Mouse (Mus musculus): ENCODE measurements around the gene Irf2bpl.

Irf2bpl gene

GRCm38 (mm10) chr12:86885746-86886145, 1.1 kb upstream of the Irf2bpl start:
- no peak for DNase-seq (ENCODE audit: low spot score in 2 of 2)

GRCm38 (mm10) chr12:86885336-86885735, 738 bp upstream of the Irf2bpl start:
- no peak for DNase-seq (ENCODE audit: low spot score in 2 of 2)

GRCm38 (mm10) chr12:86883280-86884196, 1.1 kb downstream of the Irf2bpl start:
- DNase-seq (ENCODE audit: low spot score in 2 of 2) = no peak

DNA sequence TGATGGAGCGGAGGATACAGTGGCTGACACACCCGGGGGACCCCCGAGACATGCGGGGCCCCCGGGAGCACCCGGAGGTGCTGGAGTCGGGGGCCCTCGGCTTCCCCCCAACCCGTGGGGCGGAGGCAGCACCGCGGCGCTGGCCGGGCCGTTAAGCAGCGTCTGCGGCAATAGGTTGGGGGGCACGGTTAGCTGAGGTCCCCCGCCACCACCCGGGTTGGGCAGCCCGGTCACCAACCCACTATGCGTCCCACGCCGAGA, 1.6 kb downstream of the Irf2bpl start:
- DNase-seq (ENCODE audit: low spot score in 2 of 2) = no peak

GRCm38 (mm10) chr12:86882279-86883018, 2.1 kb downstream of the Irf2bpl start:
- DNase-seq (ENCODE audit: low spot score in 2 of 2) = peak in 1 of 2 experiments; percentile 82

- no peak for DNase-seq (ENCODE audit: low spot score in 2 of 2)
These were observed 2.8 kb downstream of the Irf2bpl start for GRCm38 (mm10) chr12:86881809-86882278.

- no peak for DNase-seq (ENCODE audit: low spot score in 2 of 2)
These were observed 4.4 kb downstream of the Irf2bpl start for GRCm38 (mm10) chr12:86880090-86880723.

- no peak for DNase-seq (ENCODE audit: low spot score in 2 of 2)
These were observed 5.0 kb downstream of the Irf2bpl start for GRCm38 (mm10) chr12:86879446-86880085.

DNA sequence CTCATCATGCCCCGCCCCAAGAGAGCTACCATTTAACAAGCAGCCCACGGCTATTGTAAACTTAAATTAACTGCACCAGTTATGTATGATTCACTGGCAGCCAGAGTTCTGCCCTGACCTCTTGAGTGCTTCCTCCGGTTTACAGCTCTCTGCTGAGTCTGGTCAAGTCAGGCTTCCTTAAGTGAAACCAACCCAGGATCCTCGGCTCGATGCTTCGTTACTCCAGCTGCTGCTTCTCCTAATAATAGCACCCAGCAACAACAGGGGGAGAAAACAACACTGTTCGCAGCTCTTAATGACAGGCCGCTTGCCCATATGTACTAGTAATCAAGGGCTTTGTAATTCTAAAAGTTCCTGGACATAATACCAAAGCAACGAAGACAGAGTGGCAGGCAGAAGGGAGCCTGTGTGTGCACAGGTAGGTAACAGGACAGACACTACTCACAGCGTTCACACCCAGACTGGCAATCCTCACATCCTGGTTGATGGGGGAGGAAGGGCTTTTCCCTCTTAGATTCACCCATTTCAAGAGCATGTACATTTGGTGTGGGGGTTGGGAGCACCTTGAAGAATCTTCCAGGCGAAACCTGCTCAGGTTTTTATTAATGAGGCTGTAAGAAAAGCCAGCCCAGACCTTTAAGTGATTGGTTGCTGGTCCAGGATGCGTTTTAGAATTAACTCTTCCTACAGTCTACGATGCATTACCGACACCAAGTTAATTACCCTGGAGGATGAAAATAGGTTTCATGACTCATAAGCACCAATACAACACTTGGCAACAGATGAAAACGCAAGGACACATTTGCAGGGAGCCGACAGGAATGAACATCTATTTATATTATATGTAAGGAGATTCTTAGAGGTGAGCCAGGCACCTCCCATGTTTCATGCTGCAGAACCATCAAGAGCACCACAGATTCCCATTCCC, 5.9 kb downstream of the Irf2bpl start:
- no peak for DNase-seq (ENCODE audit: low spot score in 2 of 2)

DNA sequence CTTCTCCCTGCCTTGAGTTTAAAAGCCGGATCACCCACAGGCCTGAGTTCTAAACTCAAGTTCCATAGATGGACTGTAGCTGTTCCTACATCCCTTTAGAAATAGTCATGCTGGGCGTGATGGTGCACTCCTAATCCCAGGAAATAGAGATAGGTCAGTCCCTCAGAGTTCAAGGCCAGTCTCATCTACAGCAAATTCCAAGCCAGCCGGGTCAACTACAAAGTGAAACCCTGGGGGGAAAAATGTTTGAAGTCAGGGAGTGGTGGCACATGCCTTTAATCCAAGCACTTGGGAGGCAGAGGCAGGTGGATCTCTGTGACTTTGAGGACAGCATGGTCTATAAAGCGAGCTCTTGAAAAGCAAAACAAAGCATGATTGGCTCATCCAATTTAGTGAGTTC, 7.6 kb downstream of the Irf2bpl start:
- no peak for DNase-seq (ENCODE audit: low spot score in 2 of 2)

DNA sequence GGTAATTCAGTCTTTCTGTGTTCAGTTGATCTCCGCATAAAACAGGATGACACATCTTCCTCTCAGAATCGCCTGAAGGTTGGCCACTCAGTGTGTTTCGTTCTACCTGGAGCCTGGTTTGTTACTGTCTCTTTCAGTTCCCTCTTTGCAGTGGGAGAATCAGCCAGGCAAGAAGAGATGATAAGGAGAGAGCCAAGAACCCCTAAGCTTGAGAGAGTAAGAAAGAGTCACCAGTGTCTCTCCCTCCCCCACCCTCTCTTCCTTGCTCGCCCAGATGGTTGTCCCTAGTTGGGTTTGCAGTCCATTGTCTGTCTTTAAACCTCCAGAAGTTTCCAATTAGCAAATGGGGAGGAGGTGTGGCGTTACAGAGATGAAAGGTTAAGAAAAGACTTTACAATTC, 8.5 kb downstream of the Irf2bpl start:
- no peak for DNase-seq (ENCODE audit: low spot score in 2 of 2)

DNA sequence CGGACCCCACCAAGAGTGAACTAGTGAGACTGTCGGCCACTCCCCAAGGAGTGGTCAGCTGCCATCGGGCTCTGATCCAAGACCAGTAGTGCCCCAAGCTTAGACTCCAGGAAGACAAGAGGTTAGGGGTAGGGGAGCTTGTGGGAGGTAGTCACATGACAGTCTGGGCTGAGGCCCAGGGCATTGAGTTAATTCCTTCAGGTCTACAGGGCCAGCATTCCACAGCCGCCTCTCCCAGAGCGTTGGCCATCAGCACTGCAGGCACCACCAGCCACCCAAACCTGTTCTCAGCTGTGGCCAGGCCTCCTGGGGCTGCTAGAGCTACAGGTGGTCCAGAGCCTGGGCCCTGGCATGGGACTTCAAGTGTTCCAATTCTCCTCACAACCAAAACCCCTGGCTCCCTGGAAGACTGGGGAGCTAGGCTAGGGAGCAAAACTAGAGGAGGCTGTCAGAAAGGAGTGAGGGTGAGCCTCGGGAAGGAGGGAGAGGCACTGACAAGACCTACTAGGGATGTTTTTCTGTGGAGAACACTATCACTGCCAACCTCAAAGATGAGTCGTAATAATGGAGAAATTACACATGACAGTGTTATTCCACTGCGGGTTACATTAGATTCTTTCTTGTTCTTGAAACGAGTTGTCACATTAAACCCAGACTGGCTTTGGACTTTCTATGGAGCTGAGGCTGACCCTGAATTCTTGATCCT, 12.1 kb downstream of the Irf2bpl start:
- DNase-seq (ENCODE audit: low spot score in 2 of 2) = no peak

DNA sequence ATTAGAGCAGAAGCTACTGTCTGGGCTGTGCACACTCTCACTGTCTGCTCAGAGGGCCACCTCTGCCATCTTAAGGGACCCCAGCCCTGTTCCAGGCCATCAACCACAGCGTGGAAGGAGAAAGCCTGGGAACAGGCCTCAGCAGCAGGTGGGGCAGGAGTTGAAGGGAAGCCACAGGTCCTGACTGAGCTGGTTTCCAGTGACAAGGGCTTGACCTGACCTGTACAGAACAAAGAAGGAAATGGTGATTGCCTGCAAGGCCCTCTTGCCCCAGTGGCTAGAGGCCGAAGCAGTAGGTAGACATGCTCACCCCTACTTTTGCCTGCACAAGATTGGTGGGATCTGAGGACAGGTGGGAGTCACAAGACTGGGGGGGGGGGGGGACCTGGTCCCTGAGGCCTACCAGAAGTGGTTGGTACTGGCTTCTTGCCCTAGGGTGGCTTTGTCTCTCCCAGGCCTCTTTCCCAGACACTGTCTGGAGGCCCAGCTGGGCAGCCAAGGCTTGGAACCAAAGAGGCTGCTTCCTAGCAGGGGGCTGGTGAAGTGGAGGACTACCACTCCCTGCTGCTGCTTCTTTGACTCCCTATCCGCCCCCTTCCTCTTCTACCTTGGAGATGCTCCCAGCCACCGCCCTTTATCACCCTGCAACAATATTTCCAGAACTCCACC, 12.8 kb downstream of the Irf2bpl start:
- no peak for DNase-seq (ENCODE audit: low spot score in 2 of 2)

DNA sequence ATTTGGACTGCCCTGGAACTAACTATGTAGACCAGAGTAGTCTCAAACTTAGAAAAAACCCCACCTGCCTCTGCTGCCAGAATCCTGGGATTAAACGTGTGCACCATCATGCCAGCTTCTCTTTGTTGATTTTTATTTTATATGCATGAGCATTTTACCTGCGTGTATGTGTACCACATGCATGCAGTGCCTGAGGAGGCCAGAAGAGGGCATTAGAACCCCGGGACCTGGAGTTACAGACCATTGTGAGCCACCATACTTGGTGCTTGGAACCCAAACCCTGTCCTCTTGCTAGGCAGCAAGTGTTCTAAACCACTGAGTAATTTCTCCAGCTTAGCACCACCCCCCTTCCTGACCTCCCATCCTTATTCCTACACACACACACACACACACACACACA, 13.6 kb downstream of the Irf2bpl start:
- DNase-seq (ENCODE audit: low spot score in 2 of 2) = no peak

DNA sequence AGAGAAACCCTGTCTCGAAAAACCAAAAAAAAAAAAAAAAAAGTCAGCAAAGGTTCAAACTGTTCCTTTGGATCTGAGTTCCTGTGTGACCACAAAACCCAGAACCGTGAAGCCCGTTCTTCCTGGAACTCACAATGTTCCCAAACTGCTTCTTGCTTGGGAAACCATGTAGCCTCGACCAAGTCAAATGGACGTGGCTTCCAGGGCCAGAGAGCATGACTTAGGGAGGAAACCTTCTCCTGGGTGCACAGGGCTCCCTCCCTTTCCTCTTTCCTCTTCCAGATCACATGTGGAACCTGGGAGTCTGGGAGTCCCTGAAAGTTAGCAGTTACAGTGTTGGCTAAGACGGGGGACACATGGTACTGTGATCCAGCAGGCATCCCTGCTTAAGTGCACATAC, 14.8 kb downstream of the Irf2bpl start:
- DNase-seq (ENCODE audit: low spot score in 2 of 2) = no peak

- DNase-seq (ENCODE audit: low spot score in 2 of 2) = no peak
These were observed 17.1 kb downstream of the Irf2bpl start for GRCm38 (mm10) chr12:86867271-86868223.

DNA sequence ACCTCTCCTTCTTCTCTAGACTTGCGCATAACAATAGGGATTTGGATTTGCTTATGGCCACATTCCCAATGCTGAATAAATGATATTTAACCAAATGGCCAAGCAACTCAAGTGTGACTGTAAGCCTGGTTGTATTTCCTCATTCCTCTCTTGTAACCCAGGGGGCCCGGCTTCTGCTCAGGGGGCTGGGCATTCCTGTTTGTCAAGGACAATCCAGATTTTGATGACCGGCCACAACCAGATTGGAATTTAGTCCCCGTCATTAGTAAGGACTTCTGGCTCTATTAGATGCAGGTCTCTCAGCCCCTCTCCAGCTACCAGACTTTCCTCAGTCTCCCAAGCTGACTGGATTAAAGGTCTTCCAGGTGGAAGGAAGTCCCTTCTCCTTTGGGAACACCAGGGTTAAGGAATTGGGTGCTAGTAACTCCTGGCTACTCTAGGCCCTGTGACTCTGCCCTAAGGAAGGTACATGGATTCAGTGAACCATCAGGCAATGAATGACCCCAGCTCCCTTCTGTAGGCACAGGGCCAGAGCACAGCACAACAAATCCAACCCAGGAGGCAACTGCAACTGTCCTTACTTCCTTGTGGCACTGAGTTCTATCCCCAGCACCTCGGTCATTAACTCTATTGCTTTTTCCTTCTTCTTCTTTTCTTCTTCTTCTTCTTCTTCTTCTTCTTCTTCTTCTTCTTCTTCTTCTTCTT, 20.1 kb downstream of the Irf2bpl start:
- no peak for DNase-seq (ENCODE audit: low spot score in 2 of 2)
